Mouse (Mus musculus): ENCODE measurements around the gene Adat1. TPM values are rescaled to one million over a fixed set of nuclear protein-coding genes. Genes with fewer than 3 reads are reported as not detected.

Adat1 gene
- polyA plus RNA-seq, 1 experiment from 2014 or later: 12.1 TPM

DNA sequence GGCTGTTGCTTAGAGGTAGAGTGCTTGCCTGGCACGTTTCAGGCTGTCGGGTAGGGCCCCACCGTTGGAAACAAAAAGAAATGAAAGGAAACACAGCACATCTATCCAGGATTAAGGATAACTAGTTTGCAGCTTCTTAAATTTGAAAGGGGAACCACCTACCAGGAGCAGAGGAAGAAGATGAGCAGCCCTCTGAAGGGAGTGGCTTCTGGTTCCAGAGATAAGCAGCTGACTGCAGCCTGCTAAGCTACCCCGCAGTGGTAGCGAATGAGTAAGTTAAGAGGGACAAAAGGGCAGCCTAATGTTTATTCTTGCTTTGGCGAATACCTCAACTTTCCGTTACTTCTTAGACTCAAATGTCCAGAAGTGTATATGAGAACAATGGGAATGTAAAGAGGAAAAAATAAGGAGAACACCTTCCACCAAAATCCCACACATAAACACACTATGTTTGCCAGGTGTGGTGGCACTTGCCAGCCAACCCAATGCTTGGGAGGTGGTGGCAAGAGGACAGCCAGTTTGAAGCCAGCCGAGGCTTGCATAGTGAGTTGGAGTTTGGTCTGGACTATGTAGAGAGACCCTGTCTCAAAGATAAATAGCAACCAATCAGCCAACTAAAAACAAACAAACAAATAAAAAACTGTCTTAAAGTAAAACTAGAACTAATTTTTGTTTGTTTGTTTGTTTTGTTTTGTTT is 62.3 kb downstream of the Adat1 start:
- no peak for DNase-seq (ENCODE audit: low spot score)
- Histone ChIP-seq H3K27me3 (ENCODE audit: insufficient read depth, poor library complexity, severe bottlenecking) (no peaks in the 10 kb centered on the region), H3K27ac (no peak overlapping the region), H3K4me1 (replicated peaks) (peaks cover 29% of the 10 kb centered on the region), H3K9me3 (no peaks in the 10 kb centered on the region), H3K36me3 (no peaks in the 10 kb centered on the region), H3K4me3 (no peak overlapping the region)
- 77% methylated on average over 8 of the region's 8 CpGs for WGBS

- WGBS: 84% methylated on average over 7 of the region's 7 CpGs
- no peak overlapping the region for H3K27ac ChIP-seq
- no peak for DNase-seq (ENCODE audit: low spot score)
- no peaks in the 10 kb centered on the region for H3K36me3 ChIP-seq
- H3K4me3 ChIP-seq: no peak overlapping the region
- H3K9me3 ChIP-seq: no peaks in the 10 kb centered on the region
- H3K27me3 ChIP-seq (ENCODE audit: insufficient read depth, poor library complexity, severe bottlenecking): no peaks in the 10 kb centered on the region
- no peaks in the 10 kb centered on the region for H3K4me1 ChIP-seq (replicated peaks)
Measured at GRCm38 (mm10) chr8:111924976-111925375, 67.1 kb downstream of the Adat1 start.

- H3K4me3 ChIP-seq: no peak overlapping the region
- H3K4me1 ChIP-seq (replicated peaks): no peaks in the 10 kb centered on the region
- 35% methylated on average over 10 of the region's 10 CpGs for WGBS
- no peaks in the 10 kb centered on the region for H3K27me3 ChIP-seq (ENCODE audit: insufficient read depth, poor library complexity, severe bottlenecking)
- no peak overlapping the region for H3K27ac ChIP-seq
- peaks cover 4% of the 10 kb centered on the region for H3K36me3 ChIP-seq
- no peaks in the 10 kb centered on the region for H3K9me3 ChIP-seq
- peak; percentile 35 for DNase-seq (ENCODE audit: low spot score)
Measured at GRCm38 (mm10) chr8:111923383-111923804, 68.7 kb downstream of the Adat1 start.

GRCm38 (mm10) chr8:111920971-111921370 is 71.1 kb downstream of the Adat1 start:
- WGBS: 89% methylated on average over 4 of the region's 4 CpGs

DNA sequence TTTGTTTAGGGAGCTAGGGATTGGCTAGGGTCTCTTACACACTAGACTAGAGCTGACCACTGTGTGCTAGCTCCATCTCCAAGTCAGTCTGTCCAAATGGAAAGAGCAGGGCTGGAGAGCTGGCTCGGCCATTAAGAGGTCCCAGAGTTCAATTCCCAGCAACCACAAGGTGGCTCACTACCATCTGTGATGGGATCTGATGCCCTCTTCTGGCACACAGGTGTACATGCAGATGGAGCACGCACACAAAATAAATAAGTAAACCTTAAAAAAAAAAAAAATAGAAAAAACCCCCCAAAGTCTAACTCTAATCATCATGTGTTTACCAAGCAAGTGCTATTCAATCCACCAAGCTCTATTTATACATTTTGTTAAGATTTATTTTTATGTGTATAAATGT is 72.4 kb downstream of the Adat1 start:
- no peak overlapping the region for H3K27ac ChIP-seq
- H3K9me3 ChIP-seq: no peaks in the 10 kb centered on the region
- no peaks in the 10 kb centered on the region for H3K4me1 ChIP-seq (replicated peaks)
- peaks cover 23% of the 10 kb centered on the region for H3K36me3 ChIP-seq
- H3K27me3 ChIP-seq (ENCODE audit: insufficient read depth, poor library complexity, severe bottlenecking): no peaks in the 10 kb centered on the region
- no peak for DNase-seq (ENCODE audit: low spot score)
- H3K4me3 ChIP-seq: no peak overlapping the region
- 77% methylated on average over 2 of the region's 2 CpGs for WGBS

More at GRCm38 (mm10) chr8:111920971-111921370, 71.1 kb downstream of the Adat1 start:
- Histone ChIP-seq H3K27ac (no peak overlapping the region), H3K9me3 (no peaks in the 10 kb centered on the region), H3K4me3 (no peak overlapping the region), H3K4me1 (replicated peaks) (no peaks in the 10 kb centered on the region), H3K27me3 (ENCODE audit: insufficient read depth, poor library complexity, severe bottlenecking) (no peaks in the 10 kb centered on the region), H3K36me3 (peaks cover 19% of the 10 kb centered on the region)
- DNase-seq (ENCODE audit: low spot score): no peak

Other genes starting within 250 kb of the Adat1 start
- 61.6 and 63.9 TPM in 2 replicates for gene Bcar1, start 248.5 kb downstream of the Adat1 start, polyA plus RNA-seq (2016; fragmentation: Nextera tagmentation; extraction: Ambion mirVana)
- gene Cfdp1, start 138.0 kb downstream of the Adat1 start, polyA plus RNA-seq (2016; fragmentation: Nextera tagmentation; extraction: Ambion mirVana): 171 and 215 TPM in 2 replicates
- gene Tmem170, start 115.6 kb downstream of the Adat1 start, polyA plus RNA-seq (2016; fragmentation: Nextera tagmentation; extraction: Ambion mirVana): 8.4 and 10.7 TPM in 2 replicates
- 4.6 and 4.9 TPM in 2 replicates for gene Chst5, start 81.9 kb downstream of the Adat1 start, polyA plus RNA-seq (2016; fragmentation: Nextera tagmentation; extraction: Ambion mirVana)
- gene Tmem231, start 58.4 kb downstream of the Adat1 start, polyA plus RNA-seq (2016; fragmentation: Nextera tagmentation; extraction: Ambion mirVana): 24.4 and 27.4 TPM in 2 replicates
- gene Gabarapl2, start 51.6 kb downstream of the Adat1 start, polyA plus RNA-seq (2016; fragmentation: Nextera tagmentation; extraction: Ambion mirVana): 235 and 314 TPM in 2 replicates
- 216 and 246 TPM in 2 replicates for gene Kars, start 19.0 kb upstream of the Adat1 start, polyA plus RNA-seq (2016; fragmentation: Nextera tagmentation; extraction: Ambion mirVana)
- gene Terf2ip, start 19.1 kb upstream of the Adat1 start, polyA plus RNA-seq (2016; fragmentation: Nextera tagmentation; extraction: Ambion mirVana): 29.6 and 34.8 TPM in 2 replicates
- gene Gm6793, start 22.7 kb upstream of the Adat1 start, polyA plus RNA-seq (2016; fragmentation: Nextera tagmentation; extraction: Ambion mirVana): 0.46 and 0.85 TPM in 2 replicates

All from hindbrain, embryonic 10.5 days (tissue).